Mouse (Mus musculus): ENCODE measurements around the gene Gimap4. TPM values are rescaled to one million over a fixed set of nuclear protein-coding genes. Genes with fewer than 3 reads are reported as not detected.

Gene Gimap4
- polyA plus RNA-seq, 1 experiment from 2014 or later: 86.0 TPM

DNA sequence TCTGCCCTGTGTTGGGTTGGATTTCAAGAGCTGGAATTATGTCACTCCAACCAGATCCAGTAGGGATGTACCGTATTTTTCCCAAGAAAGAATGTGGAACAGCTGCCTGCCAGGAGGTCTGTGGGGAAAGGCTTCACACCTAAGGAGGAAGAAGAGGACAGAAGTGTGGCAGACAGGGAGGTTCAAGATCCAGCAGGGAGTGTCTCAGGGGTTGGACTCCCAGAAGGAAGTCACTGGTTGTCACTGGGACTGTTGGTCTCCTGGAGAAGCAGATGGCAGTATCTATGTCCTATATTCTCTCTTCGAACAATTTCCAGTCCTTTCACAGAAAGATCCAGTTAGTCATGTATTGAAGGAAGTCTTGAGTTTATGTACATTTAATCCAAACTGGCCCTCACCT is 36.7 kb upstream of the Gimap4 start:
- no peaks in the 10 kb centered on the region for H3K27me3 ChIP-seq (ENCODE audit: insufficient read depth, low read length)
- H3K36me3 ChIP-seq (ENCODE audit: insufficient read depth, low read length): no peaks in the 10 kb centered on the region
- ATAC-seq (ENCODE audit: low FRiP score, low TSS enrichment): no peak
- WGBS: 91% methylated on average over 2 of the region's 2 CpGs
- peak overlapping the region; percentile 20; the same call in 1 of the 2 replicates for H3K4me2 ChIP-seq (replicated peaks; ENCODE audit: low read depth, low read length)
- H3K9ac ChIP-seq (replicated peaks; ENCODE audit: low read length): no peak overlapping the region
- H3K4me1 ChIP-seq (ENCODE audit: insufficient read depth, low read length): no peaks in the 10 kb centered on the region
- no peaks in the 10 kb centered on the region for H3K9me3 ChIP-seq (ENCODE audit: low read length)
- H3K4me3 ChIP-seq (ENCODE audit: low read length): no peak overlapping the region
- H3K27ac ChIP-seq (ENCODE audit: low read length): no peak overlapping the region

DNA sequence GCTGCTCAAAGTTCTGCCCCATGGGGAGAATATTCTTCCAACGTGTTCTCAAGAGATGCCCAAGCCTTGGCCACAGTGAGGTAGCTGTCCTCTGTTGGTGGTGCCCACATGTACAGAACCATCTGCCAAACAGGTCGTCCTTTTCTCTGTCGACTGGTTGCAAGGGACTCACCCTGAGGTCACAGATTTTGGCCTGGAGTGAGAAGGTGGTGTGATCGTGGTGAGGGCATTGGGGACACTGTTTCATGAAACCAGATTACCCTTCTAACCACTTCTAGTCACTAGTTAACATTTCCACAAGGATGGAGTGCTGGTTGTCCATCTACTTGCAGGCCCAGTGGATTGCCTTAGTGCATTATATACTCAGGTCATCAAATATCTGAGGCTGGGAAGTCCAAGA is 35.6 kb upstream of the Gimap4 start:
- H3K4me2 ChIP-seq (replicated peaks; ENCODE audit: low read depth, low read length): no peak overlapping the region
- WGBS: 88% methylated on average over 4 of the region's 4 CpGs
- no peaks in the 10 kb centered on the region for H3K9me3 ChIP-seq (ENCODE audit: low read length)
- no peak overlapping the region for H3K4me3 ChIP-seq (ENCODE audit: low read length)
- H3K36me3 ChIP-seq (ENCODE audit: insufficient read depth, low read length): no peaks in the 10 kb centered on the region
- H3K27me3 ChIP-seq (ENCODE audit: insufficient read depth, low read length): no peaks in the 10 kb centered on the region
- H3K27ac ChIP-seq (ENCODE audit: low read length): no peak overlapping the region
- no peak for ATAC-seq (ENCODE audit: low FRiP score, low TSS enrichment)
- H3K9ac ChIP-seq (replicated peaks; ENCODE audit: low read length): no peak overlapping the region
- no peaks in the 10 kb centered on the region for H3K4me1 ChIP-seq (ENCODE audit: insufficient read depth, low read length)

DNA sequence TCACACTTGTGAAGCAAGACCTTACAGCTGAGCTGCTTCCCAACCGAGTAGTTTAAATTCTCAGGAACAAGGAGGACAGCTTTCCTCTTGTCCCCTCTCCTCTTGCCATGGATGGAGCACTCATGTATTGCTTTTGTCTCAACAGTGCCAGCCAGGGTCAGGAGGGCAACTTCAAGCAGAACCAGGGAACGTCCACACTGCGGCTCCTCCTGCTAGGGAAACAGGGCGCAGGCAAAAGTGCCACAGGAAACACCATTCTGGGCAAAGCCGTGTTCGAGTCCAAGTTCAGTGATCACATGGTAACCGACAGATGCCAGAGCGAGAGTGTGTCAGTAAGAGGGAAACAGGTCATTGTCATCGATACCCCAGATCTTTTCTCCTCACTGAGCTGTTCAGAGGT is 34.3 kb upstream of the Gimap4 start:
- no peak for ATAC-seq (ENCODE audit: low FRiP score, low TSS enrichment)
- Histone ChIP-seq H3K4me3 (ENCODE audit: low read length) (no peak overlapping the region), H3K4me2 (replicated peaks; ENCODE audit: low read depth, low read length) (no peak overlapping the region), H3K27me3 (ENCODE audit: insufficient read depth, low read length) (no peaks in the 10 kb centered on the region), H3K9ac (replicated peaks; ENCODE audit: low read length) (no peak overlapping the region), H3K27ac (ENCODE audit: low read length) (no peak overlapping the region), H3K9me3 (ENCODE audit: low read length) (no peaks in the 10 kb centered on the region), H3K36me3 (ENCODE audit: insufficient read depth, low read length) (no peaks in the 10 kb centered on the region), H3K4me1 (ENCODE audit: insufficient read depth, low read length) (no peaks in the 10 kb centered on the region)
- WGBS: 83% methylated on average over 9 of the region's 9 CpGs

DNA sequence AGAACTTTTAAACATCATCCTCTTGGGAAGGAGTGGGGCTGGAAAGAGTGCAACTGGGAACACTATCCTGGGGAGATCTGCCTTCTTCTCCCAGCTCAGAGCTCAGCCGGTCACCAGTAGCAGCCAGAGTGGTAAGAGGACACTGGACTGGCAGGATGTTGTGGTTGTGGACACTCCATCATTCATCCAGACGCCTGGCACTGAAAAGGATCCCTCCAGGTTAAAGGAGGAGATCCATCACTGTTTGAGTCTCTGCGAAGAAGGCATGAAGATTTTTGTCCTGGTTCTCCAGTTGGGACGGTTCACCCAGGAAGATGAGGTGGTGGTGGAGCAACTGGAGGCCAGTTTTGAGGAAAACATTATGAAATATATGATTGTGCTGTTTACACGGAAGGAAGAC is 25.6 kb upstream of the Gimap4 start:
- 47% methylated on average over 5 of the region's 5 CpGs for WGBS
- ATAC-seq (ENCODE audit: low FRiP score, low TSS enrichment): no peak

DNA sequence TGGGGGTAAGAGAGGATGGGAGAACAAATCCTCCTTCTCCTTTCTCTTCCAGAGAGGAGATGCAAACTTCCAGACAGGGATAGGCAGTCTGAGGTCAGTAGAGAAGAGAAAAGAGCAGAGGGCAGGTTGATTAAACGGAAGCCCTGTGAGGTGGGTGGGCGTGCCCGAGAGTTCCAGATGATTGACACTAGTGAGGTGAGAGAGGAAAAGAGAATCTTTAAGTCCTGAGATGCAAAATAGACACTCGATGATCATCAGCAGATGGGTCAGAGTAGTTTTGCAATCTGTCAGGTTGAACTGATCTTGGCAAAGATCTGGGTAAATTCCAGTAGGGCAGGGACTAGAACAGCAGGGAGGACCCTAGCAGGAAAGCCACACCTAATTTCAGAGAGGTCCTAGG is 19.6 kb upstream of the Gimap4 start:
- Histone ChIP-seq H3K4me3 (ENCODE audit: low read length) (no peak overlapping the region), H3K27me3 (ENCODE audit: insufficient read depth, low read length) (no peaks in the 10 kb centered on the region), H3K4me1 (ENCODE audit: insufficient read depth, low read length) (no peaks in the 10 kb centered on the region), H3K27ac (ENCODE audit: low read length) (no peak overlapping the region), H3K36me3 (ENCODE audit: insufficient read depth, low read length) (no peaks in the 10 kb centered on the region), H3K9me3 (ENCODE audit: low read length) (no peaks in the 10 kb centered on the region), H3K9ac (replicated peaks; ENCODE audit: low read length) (no peak overlapping the region), H3K4me2 (replicated peaks; ENCODE audit: low read depth, low read length) (no peak overlapping the region)
- 77% methylated on average over 4 of the region's 4 CpGs for WGBS
- ATAC-seq (ENCODE audit: low FRiP score, low TSS enrichment): no peak

More for the DNA sequence above, 25.6 kb upstream of the Gimap4 start:
- H3K27ac ChIP-seq (ENCODE audit: low read length): no peak overlapping the region
- no peak overlapping the region for H3K4me2 ChIP-seq (replicated peaks; ENCODE audit: low read depth, low read length)
- H3K9ac ChIP-seq (replicated peaks; ENCODE audit: low read length): no peak overlapping the region
- H3K27me3 ChIP-seq (ENCODE audit: insufficient read depth, low read length): no peaks in the 10 kb centered on the region
- no peaks in the 10 kb centered on the region for H3K9me3 ChIP-seq (ENCODE audit: low read length)
- no peak overlapping the region for H3K4me3 ChIP-seq (ENCODE audit: low read length)
- no peaks in the 10 kb centered on the region for H3K4me1 ChIP-seq (ENCODE audit: insufficient read depth, low read length)
- no peaks in the 10 kb centered on the region for H3K36me3 ChIP-seq (ENCODE audit: insufficient read depth, low read length)

DNA sequence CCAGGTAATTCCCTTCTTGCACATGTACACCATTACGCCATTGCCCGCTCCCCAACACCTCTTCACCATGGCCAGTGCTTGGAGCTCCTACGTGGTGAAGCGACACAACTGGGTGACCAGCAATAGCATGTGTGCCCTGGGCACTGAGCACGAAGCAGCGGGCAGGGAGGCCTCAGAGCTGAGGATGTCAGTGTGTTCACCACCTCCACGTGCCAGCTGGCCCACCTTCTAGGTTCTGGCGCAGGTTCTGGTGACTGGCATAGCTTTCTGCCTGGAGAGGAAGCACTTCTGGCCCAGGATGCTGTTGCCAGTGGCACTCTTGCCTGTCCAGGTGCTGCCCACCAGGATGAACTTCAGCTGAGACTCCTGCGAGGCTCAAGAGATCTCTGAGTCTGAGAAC is 18.9 kb upstream of the Gimap4 start:
- H3K9me3 ChIP-seq (ENCODE audit: low read length): no peaks in the 10 kb centered on the region
- peak overlapping the region; percentile 70 for H3K27ac ChIP-seq (ENCODE audit: low read length)
- H3K4me3 ChIP-seq (ENCODE audit: low read length): no peak overlapping the region
- H3K4me1 ChIP-seq (ENCODE audit: insufficient read depth, low read length): no peaks in the 10 kb centered on the region
- no peak overlapping the region for H3K9ac ChIP-seq (replicated peaks; ENCODE audit: low read length)
- H3K4me2 ChIP-seq (replicated peaks; ENCODE audit: low read depth, low read length): no peak overlapping the region
- 97% methylated on average over 9 of the region's 9 CpGs for WGBS
- ATAC-seq (ENCODE audit: low FRiP score, low TSS enrichment): no peak
- no peaks in the 10 kb centered on the region for H3K36me3 ChIP-seq (ENCODE audit: insufficient read depth, low read length)
- no peaks in the 10 kb centered on the region for H3K27me3 ChIP-seq (ENCODE audit: insufficient read depth, low read length)

DNA sequence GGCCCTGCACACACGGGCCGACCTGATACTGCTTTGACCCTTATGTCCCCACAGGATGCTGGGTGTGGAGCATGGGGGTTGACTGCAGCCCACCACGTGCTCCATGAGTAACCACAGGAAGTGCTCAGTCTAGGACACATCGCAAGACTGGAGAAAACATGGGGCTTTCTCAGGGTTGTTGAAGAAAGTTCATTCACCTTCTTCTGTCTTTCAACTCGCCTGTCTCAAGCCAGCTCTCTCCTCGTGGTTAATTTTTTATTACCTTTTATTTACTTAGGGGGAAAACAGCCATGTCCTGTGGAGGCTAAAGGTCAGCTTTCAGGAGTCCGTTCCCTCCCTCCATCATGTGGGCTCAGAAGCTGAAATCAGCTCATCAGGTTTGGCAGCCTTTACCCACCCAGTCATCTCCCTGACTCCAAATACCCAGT is 18.2 kb upstream of the Gimap4 start:
- Histone ChIP-seq H3K4me1 (ENCODE audit: insufficient read depth, low read length) (no peaks in the 10 kb centered on the region), H3K27ac (ENCODE audit: low read length) (peak overlapping the region; percentile 70), H3K9me3 (ENCODE audit: low read length) (no peaks in the 10 kb centered on the region), H3K27me3 (ENCODE audit: insufficient read depth, low read length) (no peaks in the 10 kb centered on the region), H3K36me3 (ENCODE audit: insufficient read depth, low read length) (no peaks in the 10 kb centered on the region), H3K9ac (replicated peaks; ENCODE audit: low read length) (no peak overlapping the region), H3K4me3 (ENCODE audit: low read length) (no peak overlapping the region), H3K4me2 (replicated peaks; ENCODE audit: low read depth, low read length) (no peak overlapping the region)
- ATAC-seq (ENCODE audit: low FRiP score, low TSS enrichment): peak; percentile 67; the same call in 1 of the 2 replicates
- 33% methylated on average over 7 of the region's 7 CpGs for WGBS

DNA sequence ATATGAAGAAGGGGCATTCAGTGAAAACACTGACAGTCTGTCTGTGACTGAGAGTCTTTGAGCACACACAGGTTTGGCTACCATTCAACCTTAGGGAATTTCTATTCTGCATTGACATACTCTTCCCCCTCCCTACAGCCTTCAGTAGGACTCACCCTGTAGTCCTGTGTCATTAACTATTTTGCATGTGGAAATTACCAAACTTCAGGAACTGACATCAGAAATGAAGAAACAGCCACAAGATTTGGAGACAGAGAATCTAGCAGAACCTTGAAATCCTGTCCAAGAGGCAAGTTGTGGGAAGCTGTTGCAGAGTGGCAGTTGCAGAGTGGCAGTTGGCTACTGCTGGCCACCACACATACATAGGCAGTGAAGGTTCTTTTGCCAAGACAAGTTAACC is 16.3 kb upstream of the Gimap4 start:
- Histone ChIP-seq H3K36me3 (ENCODE audit: insufficient read depth, low read length) (no peaks in the 10 kb centered on the region), H3K9me3 (ENCODE audit: low read length) (no peaks in the 10 kb centered on the region), H3K27me3 (ENCODE audit: insufficient read depth, low read length) (no peaks in the 10 kb centered on the region), H3K9ac (replicated peaks; ENCODE audit: low read length) (no peak overlapping the region), H3K4me1 (ENCODE audit: insufficient read depth, low read length) (no peaks in the 10 kb centered on the region), H3K4me2 (replicated peaks; ENCODE audit: low read depth, low read length) (no peak overlapping the region), H3K27ac (ENCODE audit: low read length) (no peak overlapping the region), H3K4me3 (ENCODE audit: low read length) (no peak overlapping the region)
- ATAC-seq (ENCODE audit: low FRiP score, low TSS enrichment): no peak

DNA sequence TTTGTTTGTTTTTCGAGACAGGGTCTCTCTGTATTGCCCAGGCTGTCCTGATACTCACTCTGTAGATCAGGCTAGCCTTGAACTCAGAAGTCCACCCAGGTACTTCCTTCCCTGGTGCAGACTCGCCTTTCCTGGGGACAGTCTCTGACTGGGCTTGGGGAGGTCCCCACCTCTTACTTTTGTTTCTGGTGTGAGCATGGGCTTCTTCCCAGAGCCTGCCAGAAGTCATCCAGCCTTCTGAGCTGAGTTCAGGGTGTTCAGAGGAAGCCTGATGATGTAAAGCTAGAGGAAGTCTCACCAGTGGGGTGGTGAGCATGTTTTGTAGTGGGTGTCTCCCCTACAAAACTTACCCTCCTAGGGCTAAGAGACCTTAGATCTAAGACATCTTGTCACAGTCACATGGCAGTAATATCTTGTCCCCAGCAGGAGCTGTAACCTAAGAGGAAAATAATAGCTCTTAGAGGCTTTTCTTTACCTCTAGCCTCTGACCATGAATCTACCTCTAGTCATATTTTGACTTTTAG is 14.8 kb upstream of the Gimap4 start:
- Histone ChIP-seq H3K4me3 (ENCODE audit: low read length) (no peak overlapping the region), H3K27ac (ENCODE audit: low read length) (no peak overlapping the region), H3K36me3 (ENCODE audit: insufficient read depth, low read length) (no peaks in the 10 kb centered on the region), H3K27me3 (ENCODE audit: insufficient read depth, low read length) (no peaks in the 10 kb centered on the region), H3K4me2 (replicated peaks; ENCODE audit: low read depth, low read length) (no peak overlapping the region), H3K9me3 (ENCODE audit: low read length) (no peaks in the 10 kb centered on the region), H3K4me1 (ENCODE audit: insufficient read depth, low read length) (no peaks in the 10 kb centered on the region), H3K9ac (replicated peaks; ENCODE audit: low read length) (no peak overlapping the region)
- ATAC-seq (ENCODE audit: low FRiP score, low TSS enrichment): no peak
- 79% methylated on average over 2 of the region's 2 CpGs for WGBS

DNA sequence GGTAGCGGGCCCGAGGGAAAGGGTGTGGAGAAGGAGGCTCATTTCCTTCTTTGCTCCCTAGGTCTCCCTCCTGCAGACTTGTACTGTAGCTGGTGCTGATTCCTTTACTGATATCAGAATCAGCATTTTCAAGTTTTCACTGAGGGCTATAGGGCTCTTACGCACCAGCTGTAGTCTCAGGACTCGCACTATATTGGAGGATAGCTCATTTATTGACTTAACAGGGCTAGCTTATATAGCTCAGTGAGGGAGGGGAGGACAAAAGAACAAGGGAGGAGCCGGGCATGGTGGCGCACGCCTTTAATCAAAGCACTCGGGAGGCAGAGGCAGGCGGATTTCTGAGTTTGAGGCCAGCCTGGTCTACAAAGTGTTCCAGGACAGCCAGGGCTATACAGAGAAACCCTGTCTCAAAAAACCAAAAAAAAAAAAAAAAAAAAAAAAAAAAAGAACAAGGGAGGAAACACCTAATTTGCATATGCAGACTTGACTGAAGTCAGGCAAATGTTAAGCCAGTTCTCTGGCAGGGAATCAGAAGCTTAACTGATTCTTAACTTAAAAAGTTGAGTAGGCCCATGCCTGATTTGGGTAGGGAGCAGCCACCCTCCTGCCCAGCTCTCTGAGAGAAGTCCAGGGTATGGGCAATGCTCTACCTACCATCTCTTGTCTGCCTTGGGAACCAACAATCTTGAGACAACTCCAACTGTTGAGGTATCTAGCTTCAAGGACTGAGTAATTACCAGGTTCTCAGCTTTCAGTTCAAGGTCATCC is 9.9 kb upstream of the Gimap4 start:
- WGBS: 95% methylated on average over 9 of the region's 9 CpGs
- H3K27ac ChIP-seq (ENCODE audit: low read length): no peak overlapping the region
- no peak overlapping the region for H3K9ac ChIP-seq (replicated peaks; ENCODE audit: low read length)
- 0 out of 2 replicates have a peak, but pooled peaks cover 5% of the 10 kb centered on the region for H3K36me3 ChIP-seq (ENCODE audit: insufficient read depth, low read length)
- H3K9me3 ChIP-seq (ENCODE audit: low read length): no peaks in the 10 kb centered on the region
- H3K4me2 ChIP-seq (replicated peaks; ENCODE audit: low read depth, low read length): no peak overlapping the region
- H3K4me3 ChIP-seq (ENCODE audit: low read length): no peak overlapping the region
- H3K27me3 ChIP-seq (ENCODE audit: insufficient read depth, low read length): no peaks in the 10 kb centered on the region
- H3K4me1 ChIP-seq (ENCODE audit: insufficient read depth, low read length): no peaks in the 10 kb centered on the region; the same call in 1 of the 2 replicates
- ATAC-seq (ENCODE audit: low FRiP score, low TSS enrichment): no peak
